Mouse (Mus musculus): ENCODE results near the gene Gpr88.
"Not testable (repeated sequence)": the region's sequence is repeated elsewhere in the genome, so short reads cannot be mapped to it uniquely, and the experiment has no call there.

The Gpr88 gene

DNA sequence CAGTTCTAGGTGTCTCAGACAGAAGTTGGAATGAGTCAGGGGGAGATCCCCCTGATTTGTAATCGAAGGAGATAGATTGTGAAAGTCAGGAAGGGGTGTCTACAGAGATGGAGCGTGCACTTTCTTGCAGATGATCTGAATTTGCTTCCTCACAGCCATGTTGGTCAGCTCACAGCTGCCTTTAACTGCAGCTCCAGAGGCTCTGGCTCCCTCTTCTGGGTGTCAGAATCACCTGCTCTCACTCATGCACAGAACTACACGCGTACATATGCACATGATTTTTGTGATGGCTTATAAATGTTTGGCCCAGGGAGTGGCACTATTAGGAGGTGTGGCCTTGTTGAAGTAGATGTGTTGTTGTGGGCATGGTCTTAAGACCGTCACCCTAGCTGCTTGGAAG is 15.8 kb downstream of the Gpr88 start:
- no peak for DNase-seq

- DNase-seq, result no peak
These were observed 16.4 kb downstream of the Gpr88 start for GRCm38 (mm10) chr3:116236856-116237255.

DNA sequence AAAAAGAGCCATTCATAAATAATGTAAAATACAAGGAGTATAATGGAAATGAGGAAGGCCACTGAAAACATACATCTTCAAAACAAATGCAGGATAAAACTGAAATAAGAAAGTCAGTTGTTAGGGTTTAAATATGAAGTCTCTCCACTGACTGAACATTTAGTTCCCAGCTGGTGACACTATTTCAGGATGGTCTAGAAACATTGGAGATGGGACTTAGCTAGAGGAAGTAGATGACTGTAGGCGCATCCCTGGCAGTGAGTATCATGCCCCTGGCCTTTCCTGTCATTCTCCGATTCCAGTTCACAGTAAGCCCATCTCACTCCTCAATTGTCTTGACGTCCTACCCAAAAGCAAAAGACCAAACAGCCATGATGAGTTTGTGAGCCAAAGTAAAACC is 19.8 kb downstream of the Gpr88 start:
- DNase-seq, result no peak

GRCm38 (mm10) chr3:116232763-116233162 is 20.5 kb downstream of the Gpr88 start:
- DNase-seq, result no peak

DNA sequence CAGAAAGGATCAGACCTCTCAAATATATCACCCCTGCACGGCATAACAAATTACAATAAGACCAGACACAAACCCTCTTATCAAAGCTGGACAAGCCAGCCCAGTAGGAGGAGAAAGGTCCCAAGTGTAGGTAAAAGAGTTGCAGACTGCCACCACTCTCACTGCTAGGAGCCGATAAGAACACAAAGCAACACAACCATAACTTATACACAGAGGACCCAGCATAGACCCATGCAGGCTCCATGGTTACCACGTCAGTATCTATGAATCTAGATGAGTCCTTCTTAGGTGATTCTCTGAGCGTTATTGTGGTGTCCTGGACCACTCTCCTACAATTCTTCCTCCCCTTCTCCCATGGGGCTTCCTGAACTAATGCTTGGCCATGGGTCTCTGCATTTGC is 24.0 kb downstream of the Gpr88 start:
- DNase-seq, result no peak

- DNase-seq, result no peak
These were observed 24.7 kb downstream of the Gpr88 start for GRCm38 (mm10) chr3:116228360-116229245.

DNA sequence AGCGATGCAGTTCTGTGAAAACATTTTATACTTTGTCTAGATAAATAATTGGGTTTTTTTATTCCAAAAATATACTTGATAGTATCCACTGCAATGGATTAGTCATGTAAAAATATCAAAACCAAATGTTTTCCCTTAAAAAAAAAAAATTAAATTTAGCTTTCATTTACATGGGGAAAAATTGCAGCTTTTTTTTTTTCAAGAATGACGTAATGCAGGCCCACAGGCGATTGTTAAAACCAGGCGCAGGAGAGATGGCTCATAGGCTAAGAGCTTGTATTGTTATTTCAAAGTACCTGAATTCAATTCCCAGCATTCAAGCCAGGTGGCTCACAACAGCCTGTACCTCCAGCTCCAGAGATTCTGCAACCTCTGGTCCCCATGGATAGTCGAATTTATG is 25.9 kb downstream of the Gpr88 start:
- DNase-seq, result no peak

- no peak for DNase-seq
These were observed 26.4 kb downstream of the Gpr88 start for GRCm38 (mm10) chr3:116226915-116227314.

- no peak for DNase-seq
These were observed 30.6 kb downstream of the Gpr88 start for GRCm38 (mm10) chr3:116222511-116223243.

DNA sequence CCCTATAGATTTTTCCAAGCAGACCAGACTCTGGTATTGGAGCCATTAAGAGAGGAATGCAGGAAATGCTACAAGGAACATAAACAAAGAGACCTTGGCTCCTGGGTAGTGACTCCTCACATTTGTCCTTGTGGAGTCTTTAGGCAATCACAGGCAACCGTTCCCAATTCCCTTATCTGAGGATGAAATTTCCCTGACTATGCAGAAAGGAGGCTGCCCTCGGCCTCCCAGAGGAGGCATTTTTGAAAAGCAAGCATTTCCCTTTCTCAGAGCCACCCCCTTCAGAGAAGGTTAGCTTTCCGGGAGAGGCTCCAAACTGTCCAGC is 31.7 kb downstream of the Gpr88 start:
- DNase-seq, result no peak

DNA sequence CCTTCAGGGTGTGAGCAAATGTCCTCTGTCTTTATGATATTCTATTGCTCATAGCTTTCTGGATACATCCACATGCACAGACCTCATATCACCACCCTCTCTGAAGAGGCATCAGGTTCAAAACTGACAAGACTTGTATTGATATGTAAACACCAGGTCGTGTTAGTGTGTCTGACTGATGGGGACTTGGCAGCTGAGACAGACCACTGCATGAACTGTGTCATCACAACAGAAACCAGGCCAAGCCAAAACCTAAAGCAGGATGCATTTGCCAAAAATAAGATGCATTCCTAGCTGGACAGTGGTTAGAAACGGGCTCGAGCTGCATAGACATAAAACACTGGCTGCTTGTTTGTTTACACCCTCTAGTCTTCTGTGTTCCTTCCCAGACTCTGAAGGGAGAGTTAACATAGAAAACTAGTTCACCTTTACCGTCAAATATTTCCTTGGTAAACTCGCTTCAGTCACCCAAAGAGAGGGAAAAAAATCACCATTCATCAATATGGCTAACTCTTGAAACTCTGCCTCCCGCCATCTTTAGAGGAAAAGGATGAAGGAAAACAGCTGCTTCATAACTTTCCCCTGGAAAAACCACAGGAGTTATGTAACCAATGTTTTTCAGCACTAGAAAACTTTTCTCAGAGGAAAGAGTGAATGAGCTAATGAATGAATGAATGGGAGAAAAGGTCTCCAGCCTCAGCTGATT is 32.2 kb downstream of the Gpr88 start:
- DNase-seq, result no peak

DNA sequence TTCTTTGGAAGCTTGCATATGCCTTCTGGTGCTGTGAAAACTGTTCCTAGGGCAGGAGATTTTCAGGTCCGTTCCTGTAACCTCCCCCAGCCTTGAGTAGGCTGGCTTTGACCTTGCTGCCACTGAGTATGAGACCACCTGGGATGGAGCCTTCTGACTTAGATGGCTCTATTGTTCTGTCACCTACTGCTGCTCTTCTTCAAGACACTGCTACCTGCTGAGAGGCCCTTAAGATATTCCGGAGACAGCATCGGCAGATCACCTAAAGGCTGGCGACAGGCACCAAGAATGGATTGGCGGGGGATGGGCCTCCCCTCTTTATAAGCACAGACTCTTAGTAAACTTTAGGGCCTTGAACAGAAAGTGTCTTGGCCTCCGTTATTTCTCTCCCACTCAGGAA is 35.9 kb downstream of the Gpr88 start:
- DNase-seq, result not testable (repeated sequence)

- no peak for DNase-seq
These were observed 37.0 kb downstream of the Gpr88 start for GRCm38 (mm10) chr3:116216261-116216660.

GRCm38 (mm10) chr3:116211639-116212038 is 41.7 kb downstream of the Gpr88 start:
- no peak for DNase-seq

- DNase-seq, result no peak
These were observed 42.6 kb downstream of the Gpr88 start for GRCm38 (mm10) chr3:116210720-116211121.

DNA sequence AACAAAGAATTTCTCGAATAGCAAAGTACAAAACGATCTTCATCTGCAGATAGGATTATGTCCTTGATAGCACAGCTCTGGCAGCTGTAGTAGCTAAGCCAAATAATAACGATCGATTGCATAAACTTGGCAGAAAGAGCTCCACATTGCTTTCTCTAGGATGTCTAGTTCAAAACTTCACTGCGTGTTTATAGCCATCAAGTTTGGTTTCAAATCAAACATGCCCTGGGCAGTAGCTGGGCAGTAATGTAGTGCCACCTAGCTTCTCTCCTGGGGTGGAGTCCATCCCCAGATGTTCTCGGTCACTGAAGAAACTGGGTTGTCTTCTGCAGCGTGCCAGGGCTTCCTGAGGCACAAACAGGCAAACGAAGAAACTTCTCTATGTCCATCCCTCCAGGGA is 44.1 kb downstream of the Gpr88 start:
- DNase-seq, result no peak

GRCm38 (mm10) chr3:116206306-116206834 is 46.9 kb downstream of the Gpr88 start:
- no peak for DNase-seq

GRCm38 (mm10) chr3:116205346-116206219 is 47.7 kb downstream of the Gpr88 start:
- DNase-seq, result no peak

- DNase-seq, result no peak
These were observed 48.7 kb downstream of the Gpr88 start for GRCm38 (mm10) chr3:116204643-116205042.

DNA sequence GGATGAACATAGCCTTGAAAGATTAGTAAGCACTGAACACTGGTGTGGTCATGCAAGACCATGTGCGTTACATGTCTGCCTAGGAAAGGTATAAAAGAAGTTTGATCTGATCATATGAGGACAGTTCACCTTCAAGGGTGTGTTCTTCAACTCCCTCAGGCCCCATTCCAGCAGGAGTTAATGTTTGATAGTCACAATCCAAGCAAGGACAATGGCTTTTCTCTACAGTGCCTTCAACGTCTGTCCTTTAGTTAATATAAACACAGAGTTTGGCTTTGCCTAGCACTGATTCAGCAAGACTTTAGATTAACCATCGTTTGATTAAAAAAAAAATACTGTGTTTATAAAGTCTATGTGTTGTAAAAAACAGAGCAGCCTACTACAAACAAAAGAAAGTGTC is 49.4 kb downstream of the Gpr88 start:
- DNase-seq, result no peak

- DNase-seq, result no peak
These were observed 53.2 kb downstream of the Gpr88 start for GRCm38 (mm10) chr3:116200060-116200459.

Measured in lung, adult 18-20 months (tissue).